ENCODE assay signal across 8 mouse cellular contexts in the genomic region with DNA sequence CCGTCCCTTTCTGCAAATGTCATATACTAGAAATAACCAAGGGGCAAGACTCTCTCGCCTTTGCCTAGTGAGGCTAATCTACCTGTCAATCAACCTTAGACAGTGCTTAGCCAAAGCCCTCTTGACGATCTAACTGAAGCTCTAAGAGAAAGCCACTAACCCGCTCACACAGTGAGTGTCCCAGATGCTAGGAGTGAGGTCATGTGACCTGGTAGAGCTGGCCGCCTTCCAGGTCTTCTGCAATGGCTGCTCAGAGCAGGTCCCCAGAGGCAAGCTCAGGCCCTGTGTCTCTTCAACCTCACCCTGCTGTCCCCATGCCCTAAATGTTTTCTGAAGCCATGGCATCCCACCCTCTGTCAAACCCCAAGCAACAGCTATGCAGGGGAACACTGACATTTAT. TPM values are rescaled to one million over a fixed set of nuclear protein-coding genes. Genes with fewer than 3 reads are reported as not detected.
DNase-seq lines count a peak whose midpoint lies in the region; ATAC-seq and TF ChIP-seq lines count a peak whose summit lies in the region.

No protein-coding gene starts in this region.

- peaks cover 49% of the 10 kb centered on the region for H3K79me2 ChIP-seq in liver, adult 2 months (ENCODE audit: control insufficient read depth, insufficient read depth, low read length)

- no peak for TF ChIP-seq EP300 in liver, postnatal 0 days (IDR thresholded peaks at IDR 0.05; ENCODE audit: low read depth)

- peaks cover 2% of the 10 kb centered on the region; the same call in 1 of the 2 replicates for H3K4me1 ChIP-seq in liver, adult 2 months (ENCODE audit: control insufficient read depth, insufficient read depth, low read length)
- H3K4me1 ChIP-seq in liver, embryonic 11.5 days (replicated peaks; ENCODE audit: control insufficient read depth, insufficient read depth, low read length) = peaks cover 13% of the 10 kb centered on the region
- peaks cover 35% of the 10 kb centered on the region for H3K4me1 ChIP-seq in intestine, embryonic 16.5 days (ENCODE audit: control insufficient read depth, insufficient read depth, low read length)
- H3K4me1 ChIP-seq in liver, postnatal 0 days (ENCODE audit: insufficient read depth) = peaks cover 14% of the 10 kb centered on the region

- 33% methylated on average over 5 of the region's 5 CpGs for WGBS in liver, adult 2 months
- 60% methylated on average over 5 of the region's 5 CpGs for WGBS in liver, embryonic 11.5 days
- WGBS in intestine, embryonic 16.5 days = 45% methylated on average over 5 of the region's 5 CpGs
- 40% methylated on average over 5 of the region's 5 CpGs for WGBS in liver, postnatal 0 days (ENCODE audit: insufficient replicate concordance)

- H3K27ac ChIP-seq in liver, adult 2 months (replicated peaks; ENCODE audit: insufficient read depth, low read depth, low read length) = no peak overlapping the region
- no peak overlapping the region for H3K27ac ChIP-seq in liver, embryonic 11.5 days (ENCODE audit: low read depth, low read length)
- 0 out of 2 replicates have a peak overlapping the region, but pooled peaks have one; percentile 10 for H3K27ac ChIP-seq in intestine, embryonic 16.5 days (ENCODE audit: low read length)
- no peak overlapping the region for H3K27ac ChIP-seq in liver, postnatal 0 days (ENCODE audit: low read depth)

- DNase-seq in liver, adult 2 months (ENCODE audit: extremely low read depth, low read depth, low spot score) = peak; percentile 60
- DNase-seq in liver, embryonic 11.5 days (ENCODE audit: low spot score) = no peak
- DNase-seq in brain, embryonic 14.5 days (ENCODE audit: low read depth) = peak; percentile 89
- peak; percentile 88 to 90 for DNase-seq in heart, adult 18-20 months
- peak; percentile 80 for DNase-seq in liver, postnatal 0 days
- DNase-seq in retina, adult 2 months (ENCODE audit: low read depth, low spot score) = peak; percentile 92

- H3K9me3 ChIP-seq in liver, embryonic 11.5 days (ENCODE audit: control insufficient read depth, low read length) = no peaks in the 10 kb centered on the region
- H3K9me3 ChIP-seq in intestine, embryonic 16.5 days (ENCODE audit: control insufficient read depth, low read length) = no peaks in the 10 kb centered on the region
- H3K9me3 ChIP-seq in liver, postnatal 0 days (ENCODE audit: low read length) = no peaks in the 10 kb centered on the region

- TF ChIP-seq POLR2A in liver, adult 2 months (IDR thresholded peaks at IDR 0.05; ENCODE audit: extremely low read depth, insufficient read depth, low read length) = no peak
- no peak for TF ChIP-seq POLR2A in brain, embryonic 14.5 days (IDR thresholded peaks at IDR 0.05; ENCODE audit: borderline replicate concordance, extremely low read depth, insufficient read depth, insufficient read length, poor library complexity, severe bottlenecking)

- no peak overlapping the region for H3K4me3 ChIP-seq in liver, adult 2 months (ENCODE audit: insufficient read depth, low read depth, low read length)
- H3K4me3 ChIP-seq in liver, embryonic 11.5 days (ENCODE audit: low read depth, low read length) = no peak overlapping the region
- H3K4me3 ChIP-seq in intestine, embryonic 16.5 days (ENCODE audit: low read length) = no peak overlapping the region
- no peak overlapping the region for H3K4me3 ChIP-seq in liver, postnatal 0 days (ENCODE audit: low read depth, low read length)

- H3K27me3 ChIP-seq in liver, adult 2 months (ENCODE audit: control insufficient read depth, insufficient read depth, low read length) = no peaks in the 10 kb centered on the region
- H3K27me3 ChIP-seq in liver, embryonic 11.5 days (replicated peaks; ENCODE audit: control insufficient read depth, insufficient read depth, low read length) = no peaks in the 10 kb centered on the region
- H3K27me3 ChIP-seq in intestine, embryonic 16.5 days (replicated peaks; ENCODE audit: control insufficient read depth, insufficient read depth, low read length) = no peaks in the 10 kb centered on the region
- no peaks in the 10 kb centered on the region for H3K27me3 ChIP-seq in liver, postnatal 0 days (ENCODE audit: insufficient read depth, low read length)

- no peak overlapping the region for H3K4me2 ChIP-seq in liver, embryonic 11.5 days
- H3K4me2 ChIP-seq in intestine, embryonic 16.5 days (ENCODE audit: low read depth, low read length) = no peak overlapping the region
- no peak overlapping the region for H3K4me2 ChIP-seq in liver, postnatal 0 days (ENCODE audit: low read depth, low read length)

- H3K9ac ChIP-seq in liver, adult 2 months (ENCODE audit: low read depth, low read length) = no peak overlapping the region
- H3K9ac ChIP-seq in liver, embryonic 11.5 days (ENCODE audit: low read depth, low read length) = no peak overlapping the region
- H3K9ac ChIP-seq in intestine, embryonic 16.5 days (ENCODE audit: low read depth, low read length) = no peak overlapping the region
- H3K9ac ChIP-seq in liver, postnatal 0 days (replicated peaks) = no peak overlapping the region

- no peak for TF ChIP-seq CTCF in liver, adult 2 months (IDR thresholded peaks at IDR 0.05; ENCODE audit: low read depth, low read length)
- no peak for TF ChIP-seq CTCF in brain, embryonic 14.5 days (IDR thresholded peaks at IDR 0.05; ENCODE audit: borderline replicate concordance, extremely low read depth, insufficient read depth, insufficient read length)
- TF ChIP-seq CTCF in liver, postnatal 0 days (IDR thresholded peaks at IDR 0.05; ENCODE audit: low read depth) = no peak

- H3K36me3 ChIP-seq in liver, adult 2 months (ENCODE audit: control insufficient read depth, insufficient read depth, low read length) = peaks cover 19% of the 10 kb centered on the region; the same call in 1 of the 2 replicates
- peaks cover 41% of the 10 kb centered on the region for H3K36me3 ChIP-seq in liver, embryonic 11.5 days (ENCODE audit: control insufficient read depth, insufficient read depth, low read length)
- peaks cover 17% of the 10 kb centered on the region for H3K36me3 ChIP-seq in intestine, embryonic 16.5 days (ENCODE audit: control insufficient read depth, insufficient read depth, low read length)
- peaks cover 53% of the 10 kb centered on the region for H3K36me3 ChIP-seq in liver, postnatal 0 days (replicated peaks; ENCODE audit: insufficient read depth, low read length)

- no peak for ATAC-seq in liver, embryonic 11.5 days (replicated peaks; ENCODE audit: low FRiP score)
- 0 out of 2 replicates have a peak, but pooled peaks have one; percentile 51 for ATAC-seq in intestine, embryonic 16.5 days
- peak; percentile 75 for ATAC-seq in liver, postnatal 0 days
- ATAC-seq in granulocyte monocyte progenitor cell, adult 5-6 weeks (replicated peaks; ENCODE audit: poor library complexity, severe bottlenecking) = no peak

RNA-seq across cellular contexts. Expression of a gene that starts 49.7 kb away (rescaled TPM):
- total RNA-seq in liver, adult 2 months (2014; rRNA removed) = 10.0 and 10.8 TPM in 2 replicates
- 6.4 and 7.8 TPM in 2 replicates for polyA plus RNA-seq in liver, adult 2 months (2012; rRNA removed)
- polyA plus RNA-seq in liver, embryonic 11.5 days (2014; fragmentation: Nextera tagmentation; extraction: Ambion mirVana) = 49.1 and 55.8 TPM in 2 replicates
- polyA plus RNA-seq in brain, embryonic 14.5 days (2012; rRNA removed) = 49.7 and 75.8 TPM in 2 replicates
- total RNA-seq in heart, adult 18-20 months (2021) = 10 to 100 TPM; 41.2 to 44.8 TPM
- polyA plus RNA-seq in intestine, embryonic 16.5 days (2015; fragmentation: Nextera tagmentation; extraction: Ambion mirVana) = 57.3 and 61.6 TPM in 2 replicates
- 16.9 and 21.9 TPM in 2 replicates for polyA plus RNA-seq in liver, postnatal 0 days (2015; fragmentation: Nextera tagmentation; extraction: Ambion mirVana)
- total RNA-seq in granulocyte monocyte progenitor cell, adult 5-6 weeks (2014; fragmentation: Nextera tagmentation) = 53.0 and 58.3 TPM in 2 replicates
- total RNA-seq in granulocyte monocyte progenitor cell, adult 5-6 weeks (2017) = 32.2 and 33.7 TPM in 2 replicates

Comparison
In these comparisons a context has a peak if more than half of its experiments do, and no peak if none do; other contexts are left out.
1. ATAC-seq: peak in intestine, embryonic 16.5 days (single experiment) and liver, postnatal 0 days (single experiment); none in liver, embryonic 11.5 days (single experiment) and granulocyte monocyte progenitor cell, adult 5-6 weeks (single experiment).